Mouse (Mus musculus) cerebellum, adult 2 months (tissue): Measurements from ENCODE around the gene Tgfbi.

Experiments used
- CTCF ChIP-seq: fragments of 200-500 bp; IDR thresholded peaks from 2 replicates; pipeline ENCODE4 v1.5.1; 2011; ENCODE audit warnings: low read depth, mild to moderate bottlenecking, control low read depth, low read length, moderate library complexity, borderline replicate concordance; ENCODE audit not compliant: insufficient read depth
- POLR2A ChIP-seq: fragments of 200-500 bp; IDR thresholded peaks from 2 replicates; pipeline ENCODE4 v1.6.1; 2011; ENCODE audit warnings: low read length, control low read depth, borderline replicate concordance; ENCODE audit not compliant: insufficient read depth

DNA sequence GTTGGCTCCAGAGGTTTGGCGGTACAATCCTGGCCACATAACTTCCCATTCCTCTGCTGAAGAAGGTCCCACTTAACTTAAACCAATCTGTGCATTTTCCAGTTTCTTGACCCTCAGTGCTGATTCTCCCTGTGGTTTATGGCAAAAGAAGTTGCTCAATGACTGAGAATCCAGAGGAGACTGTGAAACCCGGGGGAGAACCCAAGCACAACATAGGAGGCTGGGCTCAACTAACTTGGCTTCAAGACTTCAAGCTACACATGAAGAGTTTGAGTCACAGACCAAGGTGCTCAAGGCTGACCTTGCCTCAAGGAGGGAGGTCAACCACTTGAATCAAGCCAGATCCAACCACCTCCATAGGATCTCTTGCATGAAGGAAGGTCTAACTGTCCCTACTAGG lies 9.8 kb upstream of the Tgfbi start:
- no peak for TF ChIP-seq CTCF
- TF ChIP-seq POLR2A: no peak
